Mouse (Mus musculus) myocyte (in vitro differentiated cells): Measurements from ENCODE around the gene Nde1. TPM values are rescaled to one million over a fixed set of nuclear protein-coding genes. Genes with fewer than 3 reads are reported as not detected.

Experiments
- H3K27me3 ChIP-seq: one replicate; pipeline ENCODE4 v1.6.1; 2011; ENCODE audit not compliant: control insufficient read depth, insufficient read depth, insufficient read length
- H3K36me3 ChIP-seq: one replicate; pipeline ENCODE4 v1.6.1; 2011; ENCODE audit not compliant: control insufficient read depth, insufficient read depth
- H3K4me2 ChIP-seq: one replicate; pipeline ENCODE4 v1.6.1; 2011; ENCODE audit warnings: low read depth, control low read depth
- H3K4me3 ChIP-seq: one replicate; pipeline ENCODE4 v1.5.1; 2011; ENCODE audit warnings: mild to moderate bottlenecking, control low read depth, moderate library complexity
- H3K79me2 ChIP-seq: one replicate; pipeline ENCODE4 v1.6.1; 2011; ENCODE audit not compliant: control insufficient read depth, insufficient read depth
- H3ac ChIP-seq: one replicate; pipeline ENCODE4 v1.6.1; 2011; ENCODE audit not compliant: control insufficient read depth, insufficient read length
- CEBPB ChIP-seq: IDR thresholded peaks from 2 replicates; pipeline ENCODE4 v1.6.1; 2011; ENCODE audit warnings: mild to moderate bottlenecking, moderate library complexity; ENCODE audit not compliant: poor library complexity, insufficient read depth, severe bottlenecking
- E2F4 ChIP-seq: IDR thresholded peaks from one replicate; pipeline ENCODE4 v1.6.1; 2011; ENCODE audit warnings: mild to moderate bottlenecking, control low read depth, moderate library complexity; ENCODE audit not compliant: insufficient read depth
- MAX ChIP-seq: IDR thresholded peaks from one replicate; pipeline ENCODE4 v1.6.1; 2011; ENCODE audit warnings: low read depth, mild to moderate bottlenecking, control low read depth
- MYOD1 ChIP-seq, 3 experiments: IDR thresholded peaks; one replicate each; pipeline ENCODE4 v1.6.1; 2011; ENCODE audit warnings: control low read depth in 2 of 3, low read depth in 2 of 3, mild to moderate bottlenecking in 2 of 3, moderate library complexity in 1 of 3; ENCODE audit not compliant: insufficient read length in 2 of 3, control insufficient read depth in 1 of 3
- MYOG ChIP-seq, 3 experiments: IDR thresholded peaks; one replicate each; pipeline ENCODE4 v1.6.1; 2011; ENCODE audit warnings: control low read depth in 2 of 3, low read depth in 2 of 3, mild to moderate bottlenecking in 2 of 3; ENCODE audit not compliant: insufficient read length in 2 of 3, control insufficient read depth in 1 of 3, insufficient read depth in 1 of 3
- POLR2A ChIP-seq: IDR thresholded peaks from one replicate; pipeline ENCODE4 v1.6.1; 2011; ENCODE audit warnings: low read depth, mild to moderate bottlenecking, control low read depth, moderate library complexity; ENCODE audit not compliant: insufficient read length
- POLR2AphosphoS2 ChIP-seq: IDR thresholded peaks from one replicate; pipeline ENCODE4 v1.6.1; 2011; ENCODE audit warnings: low read depth, control low read depth; ENCODE audit not compliant: insufficient read length
- REST ChIP-seq: IDR thresholded peaks from one replicate; pipeline ENCODE4 v1.6.1; 2011; ENCODE audit warnings: mild to moderate bottlenecking, control low read depth, moderate library complexity; ENCODE audit not compliant: insufficient read depth, insufficient read length
- SRF ChIP-seq: IDR thresholded peaks from one replicate; pipeline ENCODE4 v1.6.1; 2011; ENCODE audit warnings: low read depth; ENCODE audit not compliant: control insufficient read depth, insufficient read length
- TCF12 ChIP-seq: IDR thresholded peaks from one replicate; pipeline ENCODE4 v1.6.1; 2011; ENCODE audit warnings: mild to moderate bottlenecking, control low read depth; ENCODE audit not compliant: poor library complexity, insufficient read depth, severe bottlenecking
- TCF3 ChIP-seq: IDR thresholded peaks from one replicate; pipeline ENCODE4 v1.6.1; 2011; ENCODE audit warnings: low read depth, control low read depth; ENCODE audit not compliant: insufficient read length
- USF1 ChIP-seq: IDR thresholded peaks from one replicate; pipeline ENCODE4 v1.6.1; 2011; ENCODE audit warnings: low read depth, mild to moderate bottlenecking, control low read depth, moderate library complexity
- polyA plus RNA-seq: library from polyadenylated mRNA; unstranded; fragments of >200 nt; fragmentation: generic; extraction: Trizol; gene quantifications from one replicate; pipeline ENCODE4 v1.2.1, GENCODE M21; 2012; ENCODE audit warnings: missing spikeins

The Nde1 gene
- polyA plus RNA-seq, 1 experiment: 36.4 TPM

DNA sequence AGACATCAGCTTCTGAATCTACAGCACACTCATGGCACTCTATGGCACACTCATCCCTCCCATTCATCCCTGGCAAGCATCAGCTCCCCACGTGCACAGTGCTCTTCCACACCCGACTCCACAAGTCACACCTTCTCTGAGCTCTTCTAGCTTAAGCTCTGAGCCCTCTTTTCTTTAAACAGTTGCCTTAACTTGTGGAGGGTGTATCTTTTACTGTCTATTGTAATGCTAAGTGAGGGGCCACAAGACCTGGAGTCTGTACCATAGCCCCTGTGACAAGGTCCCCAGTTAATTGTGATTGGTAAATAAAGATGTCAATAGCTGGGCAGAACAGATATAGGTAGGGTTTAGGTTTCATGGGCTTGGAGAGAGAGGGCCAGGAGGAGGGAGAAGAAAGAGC, 39.2 kb upstream of the Nde1 start:
- Histone ChIP-seq H3ac (no peak overlapping the region), H3K79me2 (no peaks in the 10 kb centered on the region), H3K36me3 (peaks cover 38% of the 10 kb centered on the region), H3K4me3 (no peak overlapping the region), H3K4me2 (no peak overlapping the region), H3K27me3 (no peaks in the 10 kb centered on the region)
- TF ChIP-seq TCF3: no peak
- no peak for TF ChIP-seq TCF12
- no peak for TF ChIP-seq POLR2A

DNA sequence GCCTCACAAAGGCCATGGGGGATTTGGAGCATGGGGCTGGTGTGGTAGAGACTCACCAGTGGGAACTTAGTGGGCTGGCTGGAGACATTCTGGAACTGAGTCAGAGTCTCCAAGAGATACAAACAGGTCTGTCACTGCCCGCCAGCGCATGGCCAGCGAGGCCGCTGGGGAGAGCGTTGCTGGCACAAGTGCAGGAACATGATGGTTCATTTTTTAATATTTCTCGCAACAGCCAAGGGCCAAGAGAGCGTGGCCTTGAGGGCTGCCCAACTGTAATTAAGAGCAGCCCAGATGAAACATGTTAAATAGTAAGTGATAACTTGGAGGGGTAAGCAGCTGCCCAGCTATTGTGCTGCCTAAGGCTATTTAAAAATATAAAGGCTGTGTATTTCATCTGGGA, 38.4 kb upstream of the Nde1 start:
- H3K36me3 ChIP-seq: peaks cover 42% of the 10 kb centered on the region
- no peak overlapping the region for H3K4me3 ChIP-seq
- TF ChIP-seq USF1 (no peak), E2F4 (no peak), MYOD1 (IDR thresholded peaks at IDR 0.05; ENCODE audit: control insufficient read depth in 1 of 3, insufficient read length in 2 of 3, low read depth in 2 of 3) (no peak), SRF (no peak), CEBPB (no peak), TCF3 (no peak), TCF12 (no peak), MYOG (IDR thresholded peaks at IDR 0.05; ENCODE audit: control insufficient read depth in 1 of 3, insufficient read depth in 1 of 3, insufficient read length in 2 of 3, low read depth in 2 of 3) (no peak), REST (no peak), POLR2A (no peak)
- H3K27me3 ChIP-seq: no peaks in the 10 kb centered on the region
- no peak overlapping the region for H3K4me2 ChIP-seq
- no peaks in the 10 kb centered on the region for H3K79me2 ChIP-seq
- no peak overlapping the region for H3ac ChIP-seq

DNA sequence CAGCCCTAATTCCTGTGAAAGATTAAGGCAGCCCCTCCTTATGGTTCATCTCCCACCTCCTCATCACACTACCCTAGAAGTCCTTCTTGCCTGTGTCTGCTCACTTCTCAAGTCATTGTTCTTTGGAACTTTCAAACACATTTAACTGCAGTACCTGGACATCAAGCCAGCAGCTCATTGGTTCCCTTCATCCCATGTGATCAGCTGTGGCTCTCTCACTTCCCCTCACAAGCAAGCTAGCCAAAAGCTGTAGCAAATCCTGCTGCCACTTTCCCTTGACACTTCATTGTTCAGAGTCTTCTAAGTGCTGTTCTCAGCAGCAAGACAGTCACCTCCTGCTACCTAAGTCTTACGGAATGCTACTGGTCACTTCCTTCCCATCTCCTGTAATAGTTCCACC, 37.8 kb upstream of the Nde1 start:
- Histone ChIP-seq H3K36me3 (peaks cover 45% of the 10 kb centered on the region), H3K79me2 (no peaks in the 10 kb centered on the region), H3K4me3 (no peak overlapping the region), H3ac (no peak overlapping the region), H3K27me3 (no peaks in the 10 kb centered on the region), H3K4me2 (no peak overlapping the region)
- TF ChIP-seq MYOD1 (IDR thresholded peaks at IDR 0.05; ENCODE audit: control insufficient read depth in 1 of 3, insufficient read length in 2 of 3, low read depth in 2 of 3) (no peak), MYOG (IDR thresholded peaks at IDR 0.05; ENCODE audit: control insufficient read depth in 1 of 3, insufficient read depth in 1 of 3, insufficient read length in 2 of 3, low read depth in 2 of 3) (no peak), E2F4 (no peak), REST (no peak), POLR2A (no peak), MAX (no peak), TCF12 (no peak), SRF (no peak), POLR2AphosphoS2 (no peak), USF1 (no peak), CEBPB (no peak), TCF3 (no peak)

DNA sequence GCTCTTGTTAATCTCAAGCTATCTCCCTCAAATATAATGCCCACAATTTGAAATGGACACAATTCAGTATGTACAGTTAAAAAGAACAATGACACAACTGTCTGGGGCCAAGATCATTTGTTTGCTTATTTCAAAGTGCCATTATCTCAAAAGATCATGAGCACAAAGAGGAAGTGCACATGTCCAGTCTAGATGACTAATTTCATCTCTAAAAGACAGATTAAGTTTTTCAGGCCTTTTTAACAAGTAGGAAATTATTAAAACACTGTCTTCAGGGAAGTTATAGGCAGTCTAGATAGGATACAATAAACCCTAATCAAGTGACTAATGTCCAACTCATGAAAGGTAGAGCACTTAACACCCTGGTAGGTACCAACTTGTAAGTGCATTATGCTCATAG, 34.1 kb upstream of the Nde1 start:
- H3K79me2 ChIP-seq: no peaks in the 10 kb centered on the region
- no peak overlapping the region for H3K4me3 ChIP-seq
- H3K4me2 ChIP-seq: no peak overlapping the region
- TF ChIP-seq CEBPB (no peak), TCF3 (no peak), MAX (no peak), POLR2A (no peak), MYOD1 (IDR thresholded peaks at IDR 0.05; ENCODE audit: control insufficient read depth in 1 of 3, insufficient read length in 2 of 3, low read depth in 2 of 3) (no peak), E2F4 (no peak), TCF12 (no peak), USF1 (no peak), REST (no peak), MYOG (IDR thresholded peaks at IDR 0.05; ENCODE audit: control insufficient read depth in 1 of 3, insufficient read depth in 1 of 3, insufficient read length in 2 of 3, low read depth in 2 of 3) (no peak), SRF (no peak), POLR2AphosphoS2 (no peak)
- peaks cover 49% of the 10 kb centered on the region for H3K36me3 ChIP-seq
- H3K27me3 ChIP-seq: no peaks in the 10 kb centered on the region
- no peak overlapping the region for H3ac ChIP-seq

DNA sequence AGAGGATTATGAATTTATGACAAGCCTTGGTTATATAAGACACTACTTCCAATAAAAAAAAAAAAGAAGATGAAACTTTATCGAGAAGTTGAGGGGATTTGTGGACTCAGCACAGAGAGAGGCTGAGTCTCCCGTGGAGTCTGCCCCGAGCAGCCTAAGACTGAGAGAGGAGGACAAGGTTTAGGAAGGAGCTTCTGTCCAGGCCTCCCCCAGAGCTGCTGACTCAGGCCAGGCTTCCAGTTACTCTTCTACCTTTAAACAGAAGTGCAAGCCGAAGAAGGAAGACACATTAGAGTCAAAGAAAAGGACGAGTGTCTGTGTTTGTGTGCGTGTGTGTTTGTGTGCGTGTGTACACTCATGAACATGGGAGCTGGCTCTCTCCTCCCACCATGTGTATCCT, 32.3 kb upstream of the Nde1 start:
- H3K36me3 ChIP-seq: peaks cover 47% of the 10 kb centered on the region
- H3ac ChIP-seq: no peak overlapping the region
- no peaks in the 10 kb centered on the region for H3K27me3 ChIP-seq
- TF ChIP-seq TCF3 (no peak), USF1 (no peak), POLR2AphosphoS2 (no peak), REST (no peak), TCF12 (no peak), MYOD1 (IDR thresholded peaks at IDR 0.05; ENCODE audit: control insufficient read depth in 1 of 3, insufficient read length in 2 of 3, low read depth in 2 of 3) (no peak), E2F4 (no peak), MYOG (IDR thresholded peaks at IDR 0.05; ENCODE audit: control insufficient read depth in 1 of 3, insufficient read depth in 1 of 3, insufficient read length in 2 of 3, low read depth in 2 of 3) (no peak), CEBPB (no peak), SRF (no peak), MAX (no peak), POLR2A (no peak)
- no peaks in the 10 kb centered on the region for H3K79me2 ChIP-seq
- no peak overlapping the region for H3K4me2 ChIP-seq
- no peak overlapping the region for H3K4me3 ChIP-seq
